Mouse (Mus musculus): ENCODE measurements around the gene Ccdc7b. TPM values are rescaled to one million over a fixed set of nuclear protein-coding genes. Genes with fewer than 3 reads are reported as not detected.
"Not testable (repeated sequence)": the region's sequence is repeated elsewhere in the genome, so short reads cannot be mapped to it uniquely, and the experiment has no call there.

Gene Ccdc7b
- polyA plus RNA-seq (2016; fragmentation: Nextera tagmentation; extraction: Ambion mirVana) = not detected in 2 replicates

GRCm38 (mm10) chr8:129066834-129067233, at the start of gene Ccdc7b:
Ccdc7b (plus strand) TSS chr8:129067134.
- H3K36me3 ChIP-seq; H3K27me3 ChIP-seq (ENCODE audit: insufficient read depth, poor library complexity, severe bottlenecking); H3K4me3 ChIP-seq; H3K4me1 ChIP-seq; H3K27ac ChIP-seq; DNase-seq (ENCODE audit: low spot score); H3K9me3 ChIP-seq: not testable (repeated sequence)
- 77% methylated on average over 1 of the region's 10 CpGs for WGBS

- not testable (repeated sequence) for H3K27ac ChIP-seq; H3K4me1 ChIP-seq; H3K9me3 ChIP-seq; H3K27me3 ChIP-seq (ENCODE audit: insufficient read depth, poor library complexity, severe bottlenecking); H3K36me3 ChIP-seq; DNase-seq (ENCODE audit: low spot score); H3K4me3 ChIP-seq
- WGBS = 87% methylated on average over 2 of the region's 11 CpGs
These were observed 1.5 kb upstream of the Ccdc7b start, which contains the start of gene Ccdc7a for GRCm38 (mm10) chr8:129065417-129065816. Ccdc7a (minus strand) TSS chr8:129065517.

GRCm38 (mm10) chr8:129115761-129116160, 48.8 kb downstream of the Ccdc7b start:
- H3K4me1 ChIP-seq; H3K36me3 ChIP-seq; H3K9me3 ChIP-seq; DNase-seq (ENCODE audit: low spot score); H3K4me3 ChIP-seq; H3K27ac ChIP-seq; H3K27me3 ChIP-seq (ENCODE audit: insufficient read depth, poor library complexity, severe bottlenecking): not testable (repeated sequence)
- WGBS = 61% methylated on average over 3 of the region's 3 CpGs

- Histone ChIP-seq H3K4me1 (no peaks in the 10 kb centered on the region), H3K9me3 (no peaks in the 10 kb centered on the region), H3K27ac (no peak within 1 kb of the TSS), H3K36me3 (no peaks in the 10 kb centered on the region), H3K4me3 (no peak within 1 kb of the TSS), H3K27me3 (ENCODE audit: insufficient read depth, poor library complexity, severe bottlenecking) (no peaks in the 10 kb centered on the region)
- DNase-seq (ENCODE audit: low spot score) = no peak
- 81% methylated on average over 1 of the region's 1 CpGs for WGBS
These were observed 64.6 kb downstream of the Ccdc7b start, which contains the start of gene Gm10999 for GRCm38 (mm10) chr8:129131561-129131960. Gm10999 (minus strand) TSS chr8:129131661.

GRCm38 (mm10) chr8:129133475-129133874, 66.5 kb downstream of the Ccdc7b start:
- Histone ChIP-seq H3K27me3 (ENCODE audit: insufficient read depth, poor library complexity, severe bottlenecking) (no peaks in the 10 kb centered on the region), H3K36me3 (no peaks in the 10 kb centered on the region), H3K27ac (no peak overlapping the region), H3K4me3 (no peak overlapping the region), H3K4me1 (no peaks in the 10 kb centered on the region), H3K9me3 (no peaks in the 10 kb centered on the region)
- DNase-seq (ENCODE audit: low spot score) = no peak

Other genes with a start within 250 kb of the Ccdc7b start
- not detected in 2 replicates for gene Ccdc7a, start 1.6 kb upstream of the Ccdc7b start, polyA plus RNA-seq (2016; fragmentation: Nextera tagmentation; extraction: Ambion mirVana)
- not detected in 2 replicates for gene Gm10999, start 64.5 kb downstream of the Ccdc7b start, polyA plus RNA-seq (2016; fragmentation: Nextera tagmentation; extraction: Ambion mirVana)
- gene 2610044O15Rik8, start 167.3 kb downstream of the Ccdc7b start, polyA plus RNA-seq (2016; fragmentation: Nextera tagmentation; extraction: Ambion mirVana) = 19.0 and 19.6 TPM in 2 replicates

All from heart, embryonic 10.5 days (tissue).